Mouse (Mus musculus) stomach, embryonic 15.5 days (tissue): ENCODE measurements around the gene Zbtb16. TPM values are rescaled to one million over a fixed set of nuclear protein-coding genes. Genes with fewer than 3 reads are reported as not detected.

Source experiments
- ATAC-seq: fragments of 200-750 bp; cut with Nextera tagmentation; 2 replicates; pipeline ENCODE4 v1.8.0; 2017; ENCODE audit warnings: low read depth, moderate number of reproducible peaks, moderate TSS enrichment; ENCODE audit not compliant: insufficient read depth, low FRiP score
- H3K27ac ChIP-seq: fragments of 300-500 bp; sonication (generic); 2 replicates; pipeline ENCODE4 v1.5.1; 2015; ENCODE audit warnings: mild to moderate bottlenecking, inconsistent platforms
- H3K27me3 ChIP-seq: fragments of 300-500 bp; sonication (generic); replicated peaks from 2 replicates; pipeline ENCODE4 v1.6.1; 2015; ENCODE audit warnings: inconsistent platforms
- H3K36me3 ChIP-seq: fragments of 300-500 bp; sonication (generic); 2 replicates; pipeline ENCODE4 v1.6.1; 2015; ENCODE audit warnings: inconsistent platforms
- H3K4me1 ChIP-seq: fragments of 300-500 bp; sonication (generic); 2 replicates; pipeline ENCODE4 v1.6.1; 2015; ENCODE audit warnings: inconsistent platforms
- H3K4me2 ChIP-seq: fragments of 300-500 bp; sonication (generic); 2 replicates; pipeline ENCODE4 v1.6.1; 2015; ENCODE audit warnings: mild to moderate bottlenecking, inconsistent platforms
- H3K4me3 ChIP-seq: fragments of 300-500 bp; sonication (generic); replicated peaks from 2 replicates; pipeline ENCODE4 v1.5.1; 2015; ENCODE audit warnings: inconsistent platforms
- H3K9ac ChIP-seq: fragments of 300-500 bp; sonication (generic); 2 replicates; pipeline ENCODE4 v1.6.1; 2015; ENCODE audit warnings: inconsistent platforms
- H3K9me3 ChIP-seq: fragments of 300-500 bp; sonication (generic); 2 replicates; pipeline ENCODE4 v1.6.1; 2016; ENCODE audit warnings: inconsistent platforms
- WGBS: fragments of 180-500 bp; shearing (Covaris S2); methylation state at CpG from one replicate; pipeline ENCODE4 v1.1.7; 2015; 5-methylcytosine and 5-hydroxymethylcytosine counted together
- polyA plus RNA-seq: library from polyadenylated mRNA; unstranded; fragments of >200 nt; fragmentation: Nextera tagmentation; extraction: Ambion mirVana; gene quantifications from 2 replicates; pipeline ENCODE4 v1.2.1, GENCODE M21; 2015

Zbtb16 gene
- polyA plus RNA-seq, 1 experiment from 2014 or later: 3.9 TPM

DNA sequence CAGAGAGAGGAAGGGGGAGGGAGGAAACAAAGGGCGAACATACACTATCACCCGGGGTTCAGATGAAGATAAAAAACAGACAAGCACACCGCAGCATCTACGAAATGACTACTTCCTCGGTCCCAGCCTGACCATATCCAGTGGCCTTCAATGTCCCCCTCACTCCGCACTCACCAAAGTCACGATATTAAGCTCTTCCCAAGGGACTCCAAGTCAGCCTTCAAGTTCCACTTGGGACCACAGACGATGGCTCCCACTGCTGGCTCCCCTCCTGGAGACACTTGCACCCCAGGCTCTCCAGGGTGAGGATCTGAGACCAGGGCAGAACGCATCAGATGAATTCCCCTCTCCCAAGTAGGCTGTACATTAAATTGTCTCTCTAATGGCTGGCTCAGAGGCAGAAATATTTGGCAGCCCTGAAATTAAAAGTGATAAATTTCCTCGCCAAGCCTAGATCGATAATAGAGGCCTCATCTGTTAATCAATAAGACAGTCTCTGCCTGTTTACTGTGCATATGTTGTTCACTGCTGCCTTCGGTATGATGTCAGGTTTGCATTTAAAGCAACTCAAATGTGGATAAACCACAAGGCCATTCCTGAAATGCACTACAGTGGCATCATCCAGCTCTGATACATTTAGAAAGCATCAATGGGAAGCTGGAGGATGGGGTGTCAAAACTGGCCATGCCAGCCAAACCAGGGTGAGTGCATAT, 115.6 kb downstream of the Zbtb16 start:
- WGBS: 74% methylated on average over 12 of the region's 12 CpGs
- H3K36me3 ChIP-seq: no peaks in the 10 kb centered on the region
- H3K9me3 ChIP-seq: no peaks in the 10 kb centered on the region
- no peaks in the 10 kb centered on the region for H3K27me3 ChIP-seq
- H3K9ac ChIP-seq: no peak overlapping the region
- no peak for ATAC-seq
- H3K27ac ChIP-seq: no peak overlapping the region
- peaks cover 16% of the 10 kb centered on the region for H3K4me1 ChIP-seq
- H3K4me3 ChIP-seq: no peak overlapping the region
- H3K4me2 ChIP-seq: no peak overlapping the region

DNA sequence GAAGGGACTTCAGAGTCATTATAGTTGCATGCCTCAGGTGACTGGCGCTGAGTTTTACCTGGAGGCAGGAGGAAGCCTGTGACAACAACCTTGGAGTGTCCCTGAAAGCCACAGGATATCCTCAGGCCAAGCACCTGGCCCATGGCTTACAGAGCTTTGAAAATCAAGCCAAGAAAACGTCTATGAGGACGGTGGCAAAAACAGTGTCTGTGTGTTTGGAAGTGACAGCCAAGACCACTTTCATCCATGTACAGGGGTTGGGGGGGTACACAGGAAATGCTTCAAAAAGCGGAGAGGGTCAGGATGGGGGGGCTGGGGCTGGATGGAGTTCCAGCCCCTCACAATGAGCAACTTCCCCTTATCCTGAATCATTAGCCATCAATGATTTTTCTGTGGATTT, 116.4 kb downstream of the Zbtb16 start:
- 80% methylated on average over 4 of the region's 4 CpGs for WGBS
- no peak for ATAC-seq
- Histone ChIP-seq H3K4me1 (peaks cover 16% of the 10 kb centered on the region), H3K36me3 (no peaks in the 10 kb centered on the region), H3K27ac (no peak overlapping the region), H3K27me3 (no peaks in the 10 kb centered on the region), H3K9me3 (no peaks in the 10 kb centered on the region), H3K4me2 (no peak overlapping the region), H3K4me3 (no peak overlapping the region), H3K9ac (no peak overlapping the region)

DNA sequence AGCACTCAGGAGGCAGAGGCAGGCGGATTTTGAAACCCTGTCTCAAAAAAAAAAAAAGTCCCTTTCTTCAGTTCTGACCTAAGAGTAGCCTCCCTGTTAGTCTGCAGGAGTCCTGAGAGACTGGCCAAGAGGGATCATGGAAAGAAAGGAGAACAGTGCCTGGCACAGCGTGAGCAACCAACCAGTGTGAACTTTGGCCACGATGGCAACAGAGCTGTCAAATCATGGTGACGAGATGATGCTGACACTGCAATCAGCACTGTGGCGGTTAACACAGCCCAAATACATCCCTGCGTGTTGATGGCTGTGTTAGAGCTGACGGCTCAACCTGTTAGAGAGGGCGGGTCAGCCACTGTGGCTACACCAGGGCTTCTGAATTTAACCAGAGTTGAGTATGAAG, 119.5 kb downstream of the Zbtb16 start:
- Histone ChIP-seq H3K36me3 (no peaks in the 10 kb centered on the region), H3K4me3 (no peak overlapping the region), H3K4me2 (no peak overlapping the region), H3K27ac (no peak overlapping the region), H3K4me1 (0 out of 2 replicates have a peak, but pooled peaks cover under 1% of the 10 kb centered on the region), H3K9me3 (no peaks in the 10 kb centered on the region), H3K27me3 (no peaks in the 10 kb centered on the region), H3K9ac (no peak overlapping the region)
- no peak for ATAC-seq
- 84% methylated on average over 8 of the region's 8 CpGs for whole genome bisulfite sequencing

DNA sequence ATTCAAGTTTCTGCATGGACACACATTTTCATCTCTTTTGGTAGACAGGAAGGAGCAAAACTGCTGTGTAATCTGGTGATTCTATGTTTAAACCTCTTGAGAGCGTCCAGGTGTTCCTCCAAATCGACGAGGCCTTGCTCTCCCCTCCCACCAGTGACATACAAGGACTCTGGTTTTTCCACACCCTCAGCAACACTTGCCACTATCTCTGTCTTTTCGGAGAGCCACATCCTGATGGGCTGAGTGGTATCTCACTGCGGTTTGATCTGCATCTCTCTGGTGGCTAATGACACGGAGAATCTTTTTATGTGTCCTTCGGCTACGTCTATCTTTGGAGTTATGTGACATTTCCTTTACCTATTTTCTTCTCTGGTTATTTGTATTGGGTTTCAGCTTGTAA, 121.0 kb downstream of the Zbtb16 start:
- H3K4me2 ChIP-seq: no peak overlapping the region
- no peak overlapping the region for H3K27ac ChIP-seq
- no peaks in the 10 kb centered on the region for H3K27me3 ChIP-seq
- no peak for ATAC-seq
- no peak overlapping the region for H3K4me3 ChIP-seq
- peaks cover 8% of the 10 kb centered on the region; the same call in 1 of the 2 replicates for H3K4me1 ChIP-seq
- no peak overlapping the region for H3K9ac ChIP-seq
- WGBS: 80% methylated on average over 8 of the region's 8 CpGs
- H3K36me3 ChIP-seq: no peaks in the 10 kb centered on the region
- no peaks in the 10 kb centered on the region for H3K9me3 ChIP-seq

DNA sequence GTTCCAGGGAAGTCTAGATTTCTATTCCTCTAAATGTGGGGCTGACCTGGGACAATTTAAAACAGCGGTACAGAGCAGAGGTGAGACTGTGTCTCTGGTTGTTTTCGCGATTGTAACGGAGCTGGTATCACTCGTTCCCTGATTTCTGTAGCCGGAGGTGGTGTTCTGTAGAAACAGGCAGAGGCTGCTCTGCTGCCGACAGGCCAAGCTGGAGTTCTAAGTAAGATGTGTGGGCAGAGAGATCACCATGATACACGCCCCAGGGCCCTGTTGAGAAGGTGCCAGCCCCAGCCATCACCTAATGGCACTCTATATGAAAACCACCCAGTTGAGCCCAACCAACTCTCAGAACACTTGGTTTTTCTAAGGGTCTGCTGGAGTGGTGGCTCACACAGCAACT, 122.2 kb downstream of the Zbtb16 start:
- peaks cover 8% of the 10 kb centered on the region; the same call in 1 of the 2 replicates for H3K4me1 ChIP-seq
- H3K4me2 ChIP-seq: no peak overlapping the region
- ATAC-seq: no peak
- WGBS: 91% methylated on average over 8 of the region's 8 CpGs
- H3K9ac ChIP-seq: no peak overlapping the region
- no peak overlapping the region for H3K4me3 ChIP-seq
- no peaks in the 10 kb centered on the region for H3K9me3 ChIP-seq
- no peaks in the 10 kb centered on the region for H3K27me3 ChIP-seq
- no peaks in the 10 kb centered on the region for H3K36me3 ChIP-seq
- no peak overlapping the region for H3K27ac ChIP-seq

DNA sequence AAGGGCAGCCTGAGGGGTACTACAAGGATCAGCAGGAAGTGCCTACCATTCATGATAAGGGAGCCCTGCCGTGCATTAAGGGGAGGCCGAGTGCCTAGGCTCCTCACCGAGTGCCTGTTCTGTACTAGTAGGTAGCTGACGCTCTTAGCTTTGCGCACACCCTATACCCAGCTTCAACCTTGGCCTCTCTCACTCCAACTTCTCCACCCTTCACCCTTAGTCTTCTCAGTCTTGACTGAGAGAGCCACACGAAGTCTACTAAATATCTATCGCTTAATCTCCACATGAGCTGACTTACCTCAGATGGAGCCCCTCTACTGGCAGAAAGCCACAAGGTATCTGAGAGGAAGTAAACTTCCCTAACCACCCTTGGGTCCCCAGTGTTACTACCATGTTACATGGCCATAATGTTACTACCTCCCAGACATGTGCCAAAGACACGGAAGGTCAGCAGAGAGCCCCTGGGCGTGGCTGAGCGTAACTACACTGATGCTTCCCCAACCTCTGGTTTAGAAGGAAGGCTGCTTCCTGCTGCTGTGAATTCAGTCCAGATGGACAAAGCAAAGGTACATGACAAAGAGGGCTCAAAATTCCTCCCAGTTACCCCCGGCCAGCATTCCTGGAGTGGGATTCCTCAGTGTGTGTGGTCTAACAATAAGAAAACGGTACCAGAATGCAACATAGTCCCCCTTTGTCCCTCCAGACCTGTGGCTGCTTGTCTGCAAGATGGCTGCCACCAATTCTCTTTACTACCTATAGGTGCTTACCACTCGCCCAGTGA, 122.8 kb downstream of the Zbtb16 start:
- ATAC-seq: no peak
- no peak overlapping the region for H3K9ac ChIP-seq
- no peaks in the 10 kb centered on the region for H3K36me3 ChIP-seq
- no peak overlapping the region for H3K4me2 ChIP-seq
- no peaks in the 10 kb centered on the region for H3K9me3 ChIP-seq
- peaks cover 8% of the 10 kb centered on the region; the same call in 1 of the 2 replicates for H3K4me1 ChIP-seq
- no peak overlapping the region for H3K27ac ChIP-seq
- no peaks in the 10 kb centered on the region for H3K27me3 ChIP-seq
- no peak overlapping the region for H3K4me3 ChIP-seq
- 87% methylated on average over 13 of the region's 13 CpGs for WGBS

DNA sequence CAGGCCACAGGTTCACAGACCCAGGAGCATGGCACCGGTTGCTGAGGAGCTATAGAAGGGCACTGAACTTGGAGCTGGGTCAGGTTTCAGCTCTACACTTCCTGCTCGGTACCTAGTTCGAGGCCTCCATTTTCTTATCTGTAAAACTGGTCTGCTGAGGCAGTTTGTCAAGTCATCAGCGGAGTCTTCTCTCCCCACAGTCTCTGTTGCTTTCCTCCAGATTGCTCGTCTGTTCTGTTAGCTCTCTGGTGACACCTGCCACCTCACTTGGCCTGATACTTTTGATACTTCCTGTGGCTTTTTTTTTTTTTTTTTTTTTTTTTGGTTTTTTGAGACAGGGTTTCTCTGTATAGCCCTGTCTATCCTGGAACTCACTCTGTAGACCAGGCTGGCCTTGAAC, 124.2 kb downstream of the Zbtb16 start:
- peaks cover 12% of the 10 kb centered on the region for H3K4me1 ChIP-seq
- ATAC-seq: no peak
- no peak overlapping the region for H3K9ac ChIP-seq
- H3K27me3 ChIP-seq: no peaks in the 10 kb centered on the region
- H3K36me3 ChIP-seq: no peaks in the 10 kb centered on the region
- no peak overlapping the region for H3K4me2 ChIP-seq
- 65% methylated on average over 5 of the region's 5 CpGs for WGBS
- no peak overlapping the region for H3K27ac ChIP-seq
- no peak overlapping the region for H3K4me3 ChIP-seq
- H3K9me3 ChIP-seq: no peaks in the 10 kb centered on the region

DNA sequence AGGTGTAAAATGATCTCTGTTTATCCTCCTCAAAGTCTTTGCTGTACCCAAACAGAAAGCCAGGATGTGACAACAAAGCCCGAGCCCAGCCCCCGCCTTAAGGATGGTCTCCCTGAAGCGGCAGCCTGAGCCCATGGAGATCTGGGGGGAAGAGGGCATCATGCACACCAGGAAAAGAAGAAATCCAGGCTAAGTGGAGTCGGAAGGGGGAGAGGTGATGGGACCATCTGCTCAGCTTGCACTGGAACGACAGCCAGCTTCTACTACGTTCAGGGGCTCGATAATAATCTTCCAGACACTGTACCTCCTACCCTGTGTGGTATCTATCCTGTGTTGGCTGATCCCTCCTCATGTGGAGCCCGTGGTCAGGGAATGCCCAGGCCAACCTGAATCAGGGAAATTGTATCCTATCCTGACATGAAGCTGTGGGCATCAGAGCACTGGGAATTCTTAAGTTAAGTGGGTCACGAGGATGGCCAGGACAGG, 124.7 kb downstream of the Zbtb16 start:
- Histone ChIP-seq H3K27ac (no peak overlapping the region), H3K36me3 (no peaks in the 10 kb centered on the region), H3K4me1 (peaks cover 12% of the 10 kb centered on the region), H3K4me2 (no peak overlapping the region), H3K9me3 (no peaks in the 10 kb centered on the region), H3K4me3 (no peak overlapping the region), H3K9ac (no peak overlapping the region), H3K27me3 (no peaks in the 10 kb centered on the region)
- WGBS: 32% methylated on average over 9 of the region's 9 CpGs
- ATAC-seq: no peak

DNA sequence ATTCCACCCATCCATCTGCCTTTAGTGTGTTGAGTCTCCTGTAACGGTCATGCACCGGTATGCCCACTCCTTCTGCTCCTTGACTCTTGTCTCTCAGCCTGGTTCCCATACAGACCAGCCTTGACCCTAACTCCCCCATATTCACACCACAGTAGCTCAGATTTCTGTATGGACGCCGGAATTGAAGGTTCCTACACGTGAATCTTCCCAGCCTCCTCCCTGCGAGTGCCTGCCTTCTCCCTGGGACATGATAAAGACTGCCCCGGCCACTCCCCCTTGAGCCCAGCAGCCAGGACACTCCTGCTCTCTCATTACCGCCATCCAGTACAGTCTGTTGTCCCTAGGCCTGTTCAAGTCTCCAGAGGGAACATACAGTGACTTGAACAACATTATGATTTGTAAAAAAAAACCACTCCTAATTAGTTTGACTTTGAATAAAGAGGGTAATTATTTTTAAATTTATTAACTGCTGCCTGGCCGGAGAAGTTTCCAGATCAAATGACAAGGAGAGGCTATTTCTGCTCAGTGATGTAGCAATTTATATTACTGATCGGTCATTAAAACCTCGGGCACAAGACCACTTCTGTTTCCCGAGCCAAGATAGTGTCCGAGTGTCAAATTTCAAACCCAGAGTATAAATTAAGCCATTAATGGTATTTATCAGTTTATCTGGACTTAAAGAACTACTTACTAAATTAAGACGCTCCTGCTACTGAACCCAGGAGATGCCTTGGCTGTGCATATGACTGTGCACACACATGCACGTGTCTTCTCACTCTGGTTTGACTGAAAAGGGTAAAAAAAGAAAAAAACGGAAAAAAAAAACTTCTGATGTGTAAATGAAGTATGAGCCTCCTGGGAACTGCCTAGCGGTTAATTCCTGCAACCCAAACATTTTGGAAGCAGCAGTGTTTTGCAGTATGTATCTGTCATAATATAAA, 125.4 kb downstream of the Zbtb16 start:
- Histone ChIP-seq H3K27ac (no peak overlapping the region), H3K9me3 (no peaks in the 10 kb centered on the region), H3K36me3 (no peaks in the 10 kb centered on the region), H3K9ac (no peak overlapping the region), H3K4me2 (no peak overlapping the region), H3K4me1 (peaks cover 12% of the 10 kb centered on the region), H3K4me3 (no peak overlapping the region), H3K27me3 (no peaks in the 10 kb centered on the region)
- ATAC-seq: no peak
- WGBS: 32% methylated on average over 17 of the region's 17 CpGs

DNA sequence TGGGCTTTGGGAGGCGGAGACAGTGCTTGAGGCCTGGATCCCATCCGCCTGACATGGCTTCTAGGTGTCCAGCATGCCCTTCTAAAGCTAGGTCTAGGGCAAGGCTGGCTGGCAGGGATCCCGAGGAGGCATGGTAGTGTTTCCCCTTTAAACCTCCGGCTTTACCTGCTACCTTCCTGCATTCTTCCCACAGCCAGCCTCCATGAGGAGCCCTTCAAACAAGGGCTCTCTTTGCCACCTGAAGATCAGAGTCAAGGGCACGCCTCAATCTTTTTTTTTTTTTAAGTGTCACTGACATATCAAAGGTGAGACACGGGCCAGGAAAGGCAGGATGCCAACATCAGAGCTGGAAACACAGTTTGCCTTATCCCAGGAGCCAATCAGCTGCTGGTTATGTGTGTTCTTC, 128.2 kb downstream of the Zbtb16 start:
- Histone ChIP-seq H3K9me3 (no peaks in the 10 kb centered on the region), H3K9ac (no peak overlapping the region), H3K27me3 (no peaks in the 10 kb centered on the region), H3K4me3 (no peak overlapping the region), H3K27ac (no peak overlapping the region), H3K4me1 (peaks cover 12% of the 10 kb centered on the region), H3K36me3 (no peaks in the 10 kb centered on the region), H3K4me2 (no peak overlapping the region)
- 80% methylated on average over 6 of the region's 6 CpGs for WGBS
- no peak for ATAC-seq

DNA sequence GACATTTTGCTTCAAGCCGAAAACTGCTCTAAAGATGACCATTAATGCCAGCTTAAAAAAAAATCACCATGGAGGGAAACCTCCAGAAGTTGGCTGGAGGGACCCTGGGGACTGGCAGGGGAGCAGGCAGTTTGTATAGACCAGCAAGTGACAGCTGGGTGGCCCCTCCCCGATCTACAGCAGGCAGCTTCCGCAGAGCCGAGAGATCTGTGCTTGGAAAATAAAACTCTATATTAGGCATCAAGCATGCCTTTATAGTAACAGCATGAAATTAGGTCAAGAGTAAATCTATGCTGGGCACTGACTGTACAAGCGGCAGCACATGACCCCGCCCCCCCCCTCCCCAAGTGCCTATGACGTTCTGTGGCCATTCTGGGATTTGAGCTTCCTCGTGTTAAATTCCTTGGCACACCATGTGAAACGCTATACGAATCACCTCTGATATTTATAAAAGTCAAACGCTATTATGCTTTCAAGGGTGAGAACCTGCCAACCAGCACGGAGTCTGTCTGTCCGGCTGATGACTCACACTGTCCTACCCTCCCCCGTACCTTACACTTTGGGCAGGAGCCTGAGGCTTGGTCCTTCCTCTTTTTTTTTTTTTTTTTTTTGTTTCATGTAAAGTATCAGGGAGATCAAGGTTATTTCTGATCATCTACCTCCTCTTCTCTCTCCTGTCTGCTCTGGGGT, 128.7 kb downstream of the Zbtb16 start:
- WGBS: 43% methylated on average over 14 of the region's 14 CpGs
- H3K27ac ChIP-seq: no peak overlapping the region
- peaks cover 12% of the 10 kb centered on the region for H3K4me1 ChIP-seq
- no peak overlapping the region for H3K4me2 ChIP-seq
- no peak overlapping the region for H3K9ac ChIP-seq
- peak; percentile 56; the same call in 1 of the 2 replicates for ATAC-seq
- no peak overlapping the region for H3K4me3 ChIP-seq
- H3K9me3 ChIP-seq: no peaks in the 10 kb centered on the region
- no peaks in the 10 kb centered on the region for H3K36me3 ChIP-seq
- H3K27me3 ChIP-seq: no peaks in the 10 kb centered on the region
